Mouse (Mus musculus): ENCODE data around the gene Cfap61.

Gene Cfap61

GRCm38 (mm10) chr2:146149206-146149974 is 214.8 kb downstream of the Cfap61 start:
- DNase-seq (ENCODE audit: low spot score) = no peak

DNA sequence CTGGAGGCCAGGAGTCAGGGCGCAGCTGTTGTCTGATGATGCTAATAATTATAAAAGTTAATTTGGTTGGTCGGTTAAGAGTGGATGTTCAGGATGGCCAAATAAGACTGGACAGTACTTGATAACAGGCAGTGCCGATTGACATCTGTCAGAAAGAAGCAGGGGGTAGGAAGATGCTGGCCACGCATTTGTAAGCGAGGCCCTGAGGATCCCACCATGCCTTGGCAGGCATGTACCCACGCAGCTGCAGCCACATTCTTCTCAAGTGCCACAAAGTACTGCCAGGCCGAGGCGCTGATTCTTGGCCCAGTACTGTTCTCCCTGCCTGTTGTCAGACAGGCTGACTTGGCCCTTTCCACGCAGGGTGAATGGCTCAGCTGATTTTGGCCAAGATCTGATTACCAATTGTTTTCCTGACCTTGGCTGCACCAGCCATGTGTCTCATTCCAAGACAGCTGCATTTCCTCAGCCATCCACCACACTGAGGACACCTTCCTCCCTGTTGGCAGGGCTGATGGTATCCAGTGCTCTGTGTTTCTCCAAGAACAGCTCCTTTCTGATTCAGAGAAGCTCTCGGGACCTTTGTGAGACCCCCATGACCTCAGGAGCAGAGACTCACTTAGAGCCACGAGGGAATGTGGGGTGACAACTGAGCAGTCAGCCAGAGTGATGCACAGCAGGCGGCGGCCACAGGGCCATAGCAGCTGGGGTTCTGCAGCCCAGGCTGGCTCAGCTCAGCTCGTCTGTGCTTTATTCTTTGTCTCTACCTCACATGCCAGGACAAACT is 233.6 kb downstream of the Cfap61 start:
- DNase-seq (ENCODE audit: low spot score) = no peak

DNA sequence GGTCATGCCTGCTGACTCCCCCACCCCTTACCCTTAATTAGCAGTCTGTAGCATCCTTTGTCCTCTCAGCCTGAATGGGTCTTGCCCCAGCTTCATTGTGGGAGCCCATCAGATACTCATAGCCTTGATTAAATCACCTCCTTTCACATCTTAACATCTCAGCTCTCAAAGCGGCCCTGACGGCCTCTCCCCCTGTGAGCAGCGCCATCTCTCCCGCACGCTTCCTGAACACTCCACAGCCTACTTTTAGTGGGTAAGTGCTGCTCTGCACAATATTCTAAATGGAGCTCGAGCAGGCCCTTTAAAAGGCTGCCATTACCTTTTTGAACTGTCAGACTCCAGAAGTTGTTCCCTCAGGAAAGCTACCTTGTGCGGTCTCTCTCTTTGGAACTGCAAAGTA is 234.9 kb downstream of the Cfap61 start:
- DNase-seq (ENCODE audit: low spot score) = no peak

DNA sequence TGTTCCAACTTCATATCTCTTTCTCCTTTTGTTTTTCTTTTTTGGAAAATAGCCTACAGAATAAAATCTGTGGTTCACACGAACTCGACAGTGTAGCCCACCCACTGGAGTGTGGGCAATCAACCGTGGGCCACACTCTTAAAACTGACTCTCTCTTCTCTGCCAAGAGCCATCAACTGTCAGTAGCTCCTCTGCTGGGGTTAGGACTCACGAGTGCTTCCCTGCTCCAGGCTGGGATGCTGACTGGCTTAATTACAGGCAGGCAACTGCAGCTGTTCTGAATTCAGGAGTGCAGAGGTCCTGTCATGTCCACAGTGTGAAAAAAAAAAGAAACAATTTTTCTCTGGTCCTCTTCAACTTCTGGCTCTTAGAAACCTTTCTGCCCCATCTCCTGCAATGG is 237.5 kb downstream of the Cfap61 start:
- no peak for DNase-seq (ENCODE audit: low spot score)

DNA sequence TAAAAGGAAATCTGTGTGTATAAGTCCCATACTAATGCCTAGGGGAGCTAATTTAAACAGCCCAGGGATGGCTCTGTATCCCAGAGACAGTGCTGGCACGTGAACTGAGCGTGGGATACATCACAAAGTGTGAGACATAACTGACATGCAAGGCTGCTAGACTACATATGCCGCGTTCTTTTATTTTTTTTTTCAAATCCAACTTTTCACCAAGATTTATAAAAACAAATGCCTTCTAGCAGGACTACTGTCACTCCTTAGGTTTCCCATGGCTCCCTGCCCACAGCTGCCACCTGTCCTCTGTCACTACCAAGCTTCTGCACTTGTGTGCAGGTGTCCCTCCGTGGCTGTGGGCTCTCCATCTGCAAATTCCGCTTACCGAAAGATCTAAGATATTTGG is 239.6 kb downstream of the Cfap61 start:
- no peak for DNase-seq (ENCODE audit: low spot score)

DNA sequence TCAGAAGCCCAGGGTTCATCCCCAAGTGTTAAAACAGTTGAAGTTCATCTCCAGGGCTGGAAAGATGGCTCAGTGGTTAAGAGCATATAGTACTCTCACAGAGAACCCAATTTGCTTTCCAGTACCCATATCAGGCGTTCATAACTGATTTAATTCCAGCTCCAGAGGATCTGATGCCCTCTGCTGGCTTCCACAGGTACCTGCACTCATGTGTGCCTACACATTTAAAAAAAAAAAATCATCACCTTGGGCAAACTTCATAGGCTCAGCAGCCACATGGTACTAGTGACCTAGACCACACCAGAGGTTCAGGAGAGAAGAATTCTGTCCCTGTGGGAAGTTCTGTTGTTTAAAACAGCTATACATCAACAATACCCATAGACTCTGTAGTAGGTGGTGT is 244.1 kb downstream of the Cfap61 start:
- no peak for DNase-seq (ENCODE audit: low spot score)

DNA sequence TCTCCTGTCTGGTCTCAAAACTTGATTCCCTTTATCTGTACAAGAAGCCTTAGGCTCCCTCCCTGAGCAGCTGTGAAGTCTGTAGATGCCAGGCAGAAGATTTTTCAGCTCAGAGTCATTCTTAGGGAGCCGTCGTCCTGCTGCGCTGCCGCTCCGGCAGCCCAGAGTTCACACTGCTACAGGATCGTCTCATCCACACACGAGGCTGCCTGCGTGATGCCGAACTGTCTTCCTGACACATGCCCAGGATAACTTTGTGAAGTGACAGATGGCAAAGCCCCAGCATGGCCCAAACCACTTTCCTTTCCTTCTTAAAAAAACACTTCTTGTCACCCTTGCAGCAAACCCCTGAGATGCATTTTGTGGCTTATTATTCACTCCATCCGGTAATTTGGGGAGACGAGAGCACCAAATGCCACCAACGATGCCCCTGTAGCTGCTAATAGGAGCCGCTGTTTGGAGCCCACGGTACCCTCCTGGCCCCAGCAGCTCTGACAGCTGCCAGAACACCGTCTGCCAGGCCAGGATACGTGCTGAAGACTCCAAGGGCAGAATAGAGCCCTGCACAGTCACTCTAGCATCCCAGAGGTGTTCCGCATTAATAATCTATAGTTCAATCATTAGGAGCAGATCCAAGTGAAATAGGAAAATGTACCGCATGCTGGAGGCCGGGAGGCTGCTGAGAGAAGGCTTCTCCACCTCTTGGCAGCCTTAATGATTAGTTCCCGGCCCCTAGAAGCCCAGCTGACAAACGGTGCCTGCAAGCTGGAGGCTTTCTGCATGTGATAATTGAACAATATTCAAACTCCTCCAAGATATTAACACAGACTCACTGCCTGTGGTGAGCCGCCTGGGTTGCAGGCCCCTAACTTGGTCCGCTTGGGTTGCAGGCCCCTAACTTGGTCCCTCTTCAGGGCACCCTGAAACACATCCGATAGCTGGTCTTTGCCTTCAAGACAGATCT is 249.5 kb downstream of the Cfap61 start:
- no peak for DNase-seq (ENCODE audit: low spot score)

- no peak for DNase-seq (ENCODE audit: low spot score)
These were observed 261.5 kb downstream of the Cfap61 start for GRCm38 (mm10) chr2:146196126-146196525.

DNA sequence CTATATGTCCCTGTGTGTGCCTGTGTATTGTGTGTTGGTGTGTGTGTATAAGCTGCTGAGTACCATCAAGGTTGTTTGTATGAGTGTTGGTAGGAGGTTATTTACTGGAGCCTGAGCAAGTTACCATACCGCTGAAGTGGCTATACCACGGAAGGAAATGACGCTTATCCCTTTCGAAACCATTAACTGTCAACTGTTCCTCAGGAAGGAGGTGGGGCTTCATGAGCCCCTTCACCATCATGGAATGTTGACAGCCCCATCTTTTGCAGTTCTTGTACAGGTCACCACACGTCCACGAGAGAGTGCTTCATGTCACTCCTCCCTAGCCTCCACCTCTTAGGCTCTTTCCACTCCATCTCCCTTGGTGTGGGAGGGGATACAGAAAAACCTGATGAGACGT is 263.4 kb downstream of the Cfap61 start:
- no peak for DNase-seq (ENCODE audit: low spot score)

- no peak for DNase-seq (ENCODE audit: low spot score)
These were observed 276.4 kb downstream of the Cfap61 start for GRCm38 (mm10) chr2:146210968-146211367.

DNA sequence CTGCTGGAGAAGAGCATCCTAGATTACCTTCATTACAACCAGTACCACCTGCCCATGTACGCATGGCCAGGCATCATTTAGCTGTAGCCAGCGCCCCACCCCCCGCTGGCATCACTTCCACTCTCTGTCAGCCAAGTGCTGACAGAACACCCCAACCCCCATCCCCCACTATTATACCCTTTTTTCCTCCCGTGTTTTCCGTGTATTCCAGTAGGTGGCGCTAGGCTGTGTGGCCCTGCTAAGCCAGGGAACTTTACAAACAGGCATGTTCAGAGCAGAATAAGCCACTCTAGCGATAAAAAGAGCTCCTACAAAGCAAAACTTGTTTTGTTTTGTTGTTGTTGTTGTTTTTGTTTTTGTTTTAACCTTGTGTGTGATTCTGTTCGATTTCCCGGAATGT is 280.1 kb downstream of the Cfap61 start:
- peak; percentile 9 for DNase-seq (ENCODE audit: low spot score)

GRCm38 (mm10) chr2:146216111-146217064 is 281.8 kb downstream of the Cfap61 start:
- DNase-seq (ENCODE audit: low spot score) = no peak

- DNase-seq (ENCODE audit: low spot score) = no peak
These were observed 282.8 kb downstream of the Cfap61 start for GRCm38 (mm10) chr2:146217227-146217980.

GRCm38 (mm10) chr2:146218161-146218691 is 283.6 kb downstream of the Cfap61 start:
- no peak for DNase-seq (ENCODE audit: low spot score)

- DNase-seq (ENCODE audit: low spot score) = no peak
These were observed 284.4 kb downstream of the Cfap61 start for GRCm38 (mm10) chr2:146218881-146219535.

GRCm38 (mm10) chr2:146219791-146220190 is 285.2 kb downstream of the Cfap61 start:
- DNase-seq (ENCODE audit: low spot score) = no peak

DNA sequence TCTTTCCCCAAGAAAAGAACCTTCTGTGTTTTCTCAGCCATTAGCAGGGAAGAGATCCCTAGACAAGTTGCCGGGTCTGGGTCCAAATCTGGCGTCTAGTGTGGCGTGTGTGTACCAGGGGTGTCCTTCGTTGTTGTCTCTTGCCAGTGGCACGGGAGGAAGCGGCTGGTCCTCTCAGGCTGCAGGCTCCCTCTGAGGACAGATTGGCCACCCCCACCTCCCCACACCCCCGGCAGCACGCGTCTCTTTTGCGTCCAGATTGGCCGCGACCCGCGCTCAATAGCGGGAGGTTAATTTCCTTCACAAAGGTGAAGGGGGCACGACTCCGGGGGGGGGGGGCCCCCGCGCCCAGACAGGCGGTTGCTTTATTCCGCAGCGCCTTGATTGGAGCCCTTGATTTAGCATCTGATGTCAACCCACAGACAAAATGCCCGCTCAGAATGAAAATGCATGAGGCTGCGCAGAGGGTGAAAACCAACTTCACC is 286.0 kb downstream of the Cfap61 start:
- DNase-seq (ENCODE audit: low spot score) = peak; percentile 9

DNA sequence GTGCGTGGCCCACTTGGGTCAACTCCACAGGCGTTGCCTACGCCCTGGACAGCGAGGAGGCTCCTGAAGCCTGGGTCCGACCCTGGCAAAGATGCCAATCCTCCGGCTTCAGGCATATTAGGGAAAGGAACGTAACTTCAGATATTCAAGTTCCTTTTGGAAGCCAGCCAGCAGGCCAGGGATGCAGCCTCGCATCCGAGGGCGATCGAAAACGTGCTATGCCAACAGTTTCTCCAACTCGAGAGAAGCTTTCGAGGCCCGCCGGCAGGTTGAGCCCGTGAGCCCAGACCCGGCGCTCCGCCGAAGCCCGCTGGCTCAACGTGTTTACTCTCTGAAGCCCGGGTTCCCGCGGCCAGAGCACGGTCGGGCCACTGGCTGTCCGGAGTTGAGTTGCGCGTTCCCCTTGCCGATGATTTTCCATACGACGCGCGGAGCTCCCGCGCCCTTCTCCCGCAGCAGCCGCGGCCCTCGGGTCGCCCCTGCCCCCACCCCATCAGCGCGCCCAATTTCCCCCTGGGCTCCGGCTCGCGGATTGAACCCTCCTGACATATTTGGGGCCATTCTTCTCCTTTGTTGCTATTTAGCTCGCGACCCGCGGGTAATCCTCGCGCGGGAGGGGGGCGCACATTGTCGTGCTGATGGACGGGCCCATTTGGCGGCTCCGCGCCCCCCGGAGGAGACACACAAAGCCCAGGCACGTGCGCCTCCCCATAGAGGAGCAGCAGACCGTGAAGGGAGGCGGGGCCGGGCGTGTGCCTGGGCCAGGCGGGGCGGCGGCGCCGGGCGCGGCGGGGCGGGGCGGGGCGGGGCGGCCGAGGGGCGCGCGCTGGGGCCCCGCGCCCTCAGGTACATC is 286.7 kb downstream of the Cfap61 start, which contains the start of gene Insm1:
Insm1 (plus strand) TSS at position 846 of the 853 bp plus-strand sequence.
- DNase-seq (ENCODE audit: low spot score) = peak; percentile 42
